Mouse (Mus musculus) Patski (cell line): ENCODE measurements at regions not wholly inside any gene's neighbourhood (a gene's known extent, or its start where the extent isn't known, plus 50 kb on each side); places are given as distances from the start of the nearest gene placed in this dataset.

ENCODE experiments used
- ATAC-seq: fragments of 100-300 bp; one replicate; pipeline ENCODE4 v1.8.0; 2021
- CTCF ChIA-PET: fragments of 350-600 bp; sonication (Branson Sonifier 250); formaldehyde crosslinking; loops from one replicate; lab custom pipeline; 2022; ENCODE audit warnings: inconsistent platforms; lab: Charles Lee
- POLR2A ChIA-PET: fragments of 350-600 bp; sonication (Branson Sonifier 250); formaldehyde crosslinking; loops from one replicate; lab custom pipeline; 2022; ENCODE audit warnings: antibody characterized with exemption, inconsistent platforms; lab: Charles Lee
- DNase-seq: peaks from one replicate; pipeline ENCODE4 v3.0.0-alpha.2; 2011; ENCODE audit warnings: low read depth, low spot score
- H3K27me3 ChIP-seq: fragments of 371-371 bp; one replicate; pipeline ENCODE4 v1.5.1; 2021
- CTCF ChIP-seq: fragments of 100-300 bp; IDR thresholded peaks from one replicate; pipeline ENCODE4 v1.5.1; 2021
- in situ Hi-C: fragments of 300-500 bp; cut with MboI; formaldehyde crosslinking; loops from 3 replicates; pipeline ENCODE4 v1.11.1; 2018; ENCODE audit warnings: low pct_unique_long_range_greater_than_20kb, mixed read lengths

GRCm38 (mm10) chr3:151896320-151896719, 58.9 kb upstream of the Ptgfr start:
- H3K27me3 ChIP-seq = peaks cover 4% of the 10 kb centered on the region
- ChIA-PET POLR2A (no interaction called here), CTCF (interaction anchor here (1.6 kb wide), 1 partner anchor 10 kb away, joined by 3 read pairs; no protein-coding TSS in a partner anchor)
- DNase-seq (no peak), ATAC-seq (no peak)
- TF ChIP-seq CTCF = no peak
- in situ Hi-C loops = no loop called here

DNA sequence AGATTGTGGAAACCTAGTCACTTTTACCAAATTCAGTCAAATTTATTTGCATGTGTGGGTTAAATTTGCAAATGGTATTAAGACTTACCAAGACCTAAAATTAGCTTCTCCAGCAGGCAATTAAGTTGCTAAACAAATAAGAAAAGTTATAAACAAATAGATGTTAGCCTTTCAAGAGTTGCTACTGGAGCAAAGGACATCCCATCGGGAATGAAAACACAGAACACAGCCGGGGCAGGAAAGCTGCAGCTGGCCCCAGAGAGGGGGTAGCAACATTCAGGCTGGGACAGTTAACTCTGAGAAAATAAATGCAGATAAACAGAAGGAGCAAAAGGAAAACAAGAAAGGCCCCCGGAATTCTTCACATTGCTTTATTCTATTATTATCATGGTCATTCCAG, 57.3 kb upstream of the Ptgfr start:
- ATAC-seq (no peak), DNase-seq (no peak)
- no peak for TF ChIP-seq CTCF
- in situ Hi-C loops = no loop called here
- H3K27me3 ChIP-seq = peaks cover 4% of the 10 kb centered on the region
- ChIA-PET POLR2A (interaction anchor here (0.7 kb wide), 1 partner anchor 9 kb away, joined by 3 read pairs; no protein-coding TSS in a partner anchor), CTCF (interaction anchor here (1.5 kb wide), 1 partner anchor 61 kb away, joined by 3 read pairs; no protein-coding TSS in a partner anchor)

- ATAC-seq = no peak
- DNase-seq = no peak
- TF ChIP-seq CTCF = no peak
- peaks cover 4% of the 10 kb centered on the region for H3K27me3 ChIP-seq
- POLR2A ChIA-PET = interaction anchor here (1.0 kb wide), 1 partner anchor 14 kb away, joined by 3 read pairs; no protein-coding TSS in a partner anchor
- in situ Hi-C loops = no loop called here
- CTCF ChIA-PET = interaction anchor here (1.5 kb wide), 1 partner anchor 60 kb away, joined by 3 read pairs; no protein-coding TSS in a partner anchor
Measured at GRCm38 (mm10) chr3:151893421-151894235, 56.2 kb upstream of the Ptgfr start.

DNA sequence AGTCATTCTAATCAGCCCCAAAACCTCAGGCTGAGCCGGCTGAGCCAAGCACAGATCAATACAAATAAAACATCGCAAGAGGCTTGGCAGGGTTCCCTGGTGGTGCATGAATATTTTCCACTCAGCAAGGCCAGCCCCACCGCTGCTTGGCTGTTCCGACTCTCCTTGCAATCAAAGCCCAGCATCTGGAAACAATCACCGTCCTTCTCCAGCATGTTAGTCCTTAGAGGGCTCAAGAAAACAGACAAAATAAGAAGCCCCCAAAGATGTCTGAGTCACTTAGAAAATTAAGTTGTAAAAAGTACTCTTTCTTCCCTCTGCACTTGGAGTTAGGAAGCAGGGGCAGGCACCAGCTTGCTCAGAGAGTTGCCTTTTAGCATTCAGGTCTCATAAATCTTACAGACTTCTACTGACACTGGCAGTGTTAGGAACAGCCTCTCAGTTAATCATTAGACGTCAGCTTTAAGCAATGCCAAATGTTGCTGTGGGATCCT, 54.4 kb upstream of the Ptgfr start:
- TF ChIP-seq CTCF = no peak
- H3K27me3 ChIP-seq = peaks cover 4% of the 10 kb centered on the region

GRCm38 (mm10) chr3:151891336-151891735, 53.9 kb upstream of the Ptgfr start:
- no peak for TF ChIP-seq CTCF
- peaks cover 4% of the 10 kb centered on the region for H3K27me3 ChIP-seq
- ATAC-seq (no peak), DNase-seq (no peak)
- in situ Hi-C loops = no loop called here
- CTCF ChIA-PET = interaction anchor here (0.9 to 1.6 kb wide), 4 partner anchors 11 to 16 kb away, joined by 3 to 5 read pairs (median 4); no protein-coding TSS in a partner anchor
- POLR2A ChIA-PET = no interaction called here

More for the DNA sequence above, 54.4 kb upstream of the Ptgfr start:
- CTCF ChIA-PET = interaction anchor here (1.1 to 1.6 kb wide), 2 partner anchors 12 to 17 kb away, joined by 3 to 5 read pairs; no protein-coding TSS in a partner anchor
- DNase-seq (no peak), ATAC-seq (no peak)
- POLR2A ChIA-PET = no interaction called here
- in situ Hi-C loops = no loop called here

GRCm38 (mm10) chr3:151889738-151890137, 52.3 kb upstream of the Ptgfr start:
- no peak for ATAC-seq
- in situ Hi-C loops = no loop called here
- no peak for TF ChIP-seq CTCF
- ChIA-PET POLR2A (no interaction called here), CTCF (interaction anchor here (1.1 to 2.0 kb wide), 3 partner anchors 10 to 18 kb away, joined by 5 read pairs; no protein-coding TSS in a partner anchor)
- peaks cover 5% of the 10 kb centered on the region for H3K27me3 ChIP-seq
- no peak for DNase-seq
